Mouse (Mus musculus) ES-E14 (cell line): Measurements from ENCODE around the gene Bola1.

Experiments
- CHD2 ChIP-seq: IDR thresholded peaks from 2 replicates; pipeline ENCODE4 v1.6.1; 2014; ENCODE audit warnings: mild to moderate bottlenecking, low read depth, low read length, inconsistent platforms
- HCFC1 ChIP-seq: IDR thresholded peaks from 2 replicates; pipeline ENCODE4 v1.6.1; 2012; ENCODE audit warnings: low read length, inconsistent platforms, borderline replicate concordance; ENCODE audit not compliant: insufficient read depth
- MAFK ChIP-seq: IDR thresholded peaks from 2 replicates; pipeline ENCODE4 v1.6.1; 2014; ENCODE audit warnings: mild to moderate bottlenecking, low read depth, low read length, inconsistent platforms; ENCODE audit not compliant: insufficient read depth
- ZC3H11A ChIP-seq: IDR thresholded peaks from 2 replicates; pipeline ENCODE4 v1.6.1; 2012; ENCODE audit warnings: low read depth, mild to moderate bottlenecking, inconsistent platforms, low read length, borderline replicate concordance

DNA sequence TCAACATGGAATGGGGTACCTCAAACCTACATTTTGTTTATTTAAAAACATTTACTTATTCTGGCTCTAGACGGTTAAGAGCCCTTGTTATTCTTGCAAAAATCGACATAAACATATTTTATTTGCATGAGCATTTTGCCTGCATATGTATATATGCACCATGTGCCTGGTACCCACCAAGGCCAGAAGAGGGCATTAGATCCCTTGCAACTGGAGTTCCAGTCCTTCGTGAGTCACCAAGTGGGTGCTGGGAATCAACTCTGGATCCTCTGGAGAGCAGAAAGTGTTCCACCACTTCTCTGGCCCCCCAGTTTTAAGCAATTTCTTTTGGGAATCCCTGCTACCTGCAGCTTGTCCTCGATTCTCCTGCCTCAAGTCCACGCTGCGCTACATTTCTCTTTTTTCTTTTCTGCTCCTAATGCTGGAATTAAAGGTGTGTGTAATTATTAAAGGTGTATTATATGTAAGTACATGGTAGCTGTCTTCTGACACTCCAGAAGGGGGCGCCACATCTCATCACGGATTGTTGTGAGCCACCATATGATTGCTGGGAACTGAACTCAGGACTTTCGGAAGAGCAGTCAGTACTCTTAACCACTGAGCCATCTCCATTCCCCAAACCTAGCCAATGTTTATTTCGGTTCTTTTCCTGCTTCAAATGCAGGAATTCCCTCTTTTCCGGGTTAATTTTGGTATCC is 23.7 kb downstream of the Bola1 start:
- TF ChIP-seq MAFK (no peak), CHD2 (no peak), HCFC1 (no peak), ZC3H11A (no peak)
